Mouse (Mus musculus): Measurements from ENCODE around the gene Fbln5. TPM values are rescaled to one million over a fixed set of nuclear protein-coding genes. Genes with fewer than 3 reads are reported as not detected.

The Fbln5 gene
- total RNA-seq, 1 experiment = 0.76 TPM

DNA sequence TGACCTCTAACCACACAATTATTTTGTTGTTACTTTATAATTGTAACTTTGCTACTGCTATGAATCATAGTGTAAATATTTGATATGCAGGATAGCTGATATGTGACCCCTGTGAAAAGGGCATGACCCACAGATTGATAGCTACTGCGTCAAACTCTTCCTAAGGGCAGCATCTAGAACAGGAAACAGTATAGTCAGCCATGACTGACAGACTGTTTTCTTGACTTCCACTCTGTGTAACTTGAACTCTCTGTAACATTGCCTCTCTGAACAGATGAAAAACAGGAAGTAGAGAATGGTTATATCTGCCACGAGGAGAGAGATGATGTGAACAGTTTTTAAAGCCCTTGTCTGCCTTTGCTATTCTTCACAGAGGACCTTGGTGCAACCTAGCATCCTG, 78.8 kb downstream of the Fbln5 start:
- H3K4me3 ChIP-seq (ENCODE audit: insufficient read depth in 1 of 2, low read depth in 1 of 2, low read length in 2 of 2, poor library complexity in 1 of 2, severe bottlenecking in 1 of 2) = no peak overlapping the region
- H3K36me3 ChIP-seq (ENCODE audit: control insufficient read depth, insufficient read depth, low read length, poor library complexity, severe bottlenecking) = no peaks in the 10 kb centered on the region
- H3K9ac ChIP-seq (ENCODE audit: insufficient read depth, low read depth, low read length, poor library complexity, severe bottlenecking) = no peak overlapping the region
- in situ Hi-C loops (cut with MboI; ENCODE audit: low sequenced_read_pairs in 2 of 2, unreplicated experiment in 2 of 2) = no loop called here
- TF ChIP-seq CHD2 (IDR thresholded peaks at IDR 0.05; ENCODE audit: low read depth, low read length) (no peak), HCFC1 (IDR thresholded peaks at IDR 0.05; ENCODE audit: borderline replicate concordance, insufficient read depth, low read length) (no peak), ZNF384 (IDR thresholded peaks at IDR 0.05; ENCODE audit: low read depth, low read length) (no peak), MAFK (IDR thresholded peaks at IDR 0.05; ENCODE audit: insufficient read depth, low read depth, low read length) (no peak)
- no peak overlapping the region for H3K27ac ChIP-seq (ENCODE audit: insufficient read depth, low read depth, low read length, poor library complexity, severe bottlenecking)
- H3K4me1 ChIP-seq (ENCODE audit: control insufficient read depth in 2 of 2, insufficient read depth in 2 of 2, low read length in 2 of 2, poor library complexity in 1 of 2) = no peaks in the 10 kb centered on the region
- H3K9me3 ChIP-seq (ENCODE audit: control insufficient read depth, insufficient read depth, low read depth, low read length) = no peaks in the 10 kb centered on the region
- no peak for DNase-seq (ENCODE audit: low read depth, low spot score)

GRCm38 (mm10) chr12:101718755-101719150, 100.1 kb downstream of the Fbln5 start:
- H3K4me1 ChIP-seq (ENCODE audit: control insufficient read depth in 2 of 2, insufficient read depth in 2 of 2, low read length in 2 of 2, poor library complexity in 1 of 2) = peaks cover 0 to 2% of the 10 kb centered on the region in 2 experiments; a peak in 1 of 4 replicates
- H3K9me3 ChIP-seq (ENCODE audit: control insufficient read depth, insufficient read depth, low read depth, low read length) = no peaks in the 10 kb centered on the region
- H3K9ac ChIP-seq (ENCODE audit: insufficient read depth, low read depth, low read length, poor library complexity, severe bottlenecking) = no peak overlapping the region
- peak overlapping the region; percentile 65 to 75 for H3K4me3 ChIP-seq (ENCODE audit: insufficient read depth in 1 of 2, low read depth in 1 of 2, low read length in 2 of 2, poor library complexity in 1 of 2, severe bottlenecking in 1 of 2)
- H3K27ac ChIP-seq (ENCODE audit: insufficient read depth, low read depth, low read length, poor library complexity, severe bottlenecking) = no peak overlapping the region
- peak; percentile 83 for DNase-seq (ENCODE audit: low read depth, low spot score)
- H3K36me3 ChIP-seq (ENCODE audit: control insufficient read depth, insufficient read depth, low read length, poor library complexity, severe bottlenecking) = no peaks in the 10 kb centered on the region
- in situ Hi-C loops (cut with MboI; ENCODE audit: low sequenced_read_pairs in 2 of 2, unreplicated experiment in 2 of 2) = no loop called here
- TF ChIP-seq ZC3H11A (IDR thresholded peaks at IDR 0.05; ENCODE audit: borderline replicate concordance, low read depth, low read length) (no peak), ZNF384 (IDR thresholded peaks at IDR 0.05; ENCODE audit: low read depth, low read length) (no peak), MAFK (IDR thresholded peaks at IDR 0.05; ENCODE audit: insufficient read depth, low read depth, low read length) (no peak), CHD2 (IDR thresholded peaks at IDR 0.05; ENCODE audit: low read depth, low read length) (no peak)

- TF ChIP-seq ZC3H11A (IDR thresholded peaks at IDR 0.05; ENCODE audit: borderline replicate concordance, low read depth, low read length) (peak; percentile 19; the same call in 1 of the 2 replicates), HCFC1 (IDR thresholded peaks at IDR 0.05; ENCODE audit: borderline replicate concordance, insufficient read depth, low read length) (no peak)
- Histone ChIP-seq H3K4me3 (ENCODE audit: insufficient read depth in 1 of 2, low read depth in 1 of 2, low read length in 2 of 2, poor library complexity in 1 of 2, severe bottlenecking in 1 of 2) (peak within 1 kb of the TSS; percentile 65 to 75), H3K4me1 (ENCODE audit: control insufficient read depth in 2 of 2, insufficient read depth in 2 of 2, low read length in 2 of 2, poor library complexity in 1 of 2) (peaks cover 0 to 2% of the 10 kb centered on the region in 2 experiments; a peak in 1 of 4 replicates), H3K9ac (ENCODE audit: insufficient read depth, low read depth, low read length, poor library complexity, severe bottlenecking) (peak within 1 kb of the TSS; percentile 65), H3K9me3 (ENCODE audit: control insufficient read depth, insufficient read depth, low read depth, low read length) (no peaks in the 10 kb centered on the region), H3K36me3 (ENCODE audit: control insufficient read depth, insufficient read depth, low read length, poor library complexity, severe bottlenecking) (no peaks in the 10 kb centered on the region), H3K27ac (ENCODE audit: insufficient read depth, low read depth, low read length, poor library complexity, severe bottlenecking) (no peak within 1 kb of the TSS)
- in situ Hi-C loops (cut with MboI; ENCODE audit: low sequenced_read_pairs in 2 of 2, unreplicated experiment in 2 of 2) = no loop called here
- peak; percentile 72 for DNase-seq (ENCODE audit: low read depth, low spot score)
These were observed 100.7 kb downstream of the Fbln5 start, which contains the start of gene Tc2n for GRCm38 (mm10) chr12:101718054-101718754. Gene Tc2n, minus strand, starts transcription at chr12:101718523.

DNA sequence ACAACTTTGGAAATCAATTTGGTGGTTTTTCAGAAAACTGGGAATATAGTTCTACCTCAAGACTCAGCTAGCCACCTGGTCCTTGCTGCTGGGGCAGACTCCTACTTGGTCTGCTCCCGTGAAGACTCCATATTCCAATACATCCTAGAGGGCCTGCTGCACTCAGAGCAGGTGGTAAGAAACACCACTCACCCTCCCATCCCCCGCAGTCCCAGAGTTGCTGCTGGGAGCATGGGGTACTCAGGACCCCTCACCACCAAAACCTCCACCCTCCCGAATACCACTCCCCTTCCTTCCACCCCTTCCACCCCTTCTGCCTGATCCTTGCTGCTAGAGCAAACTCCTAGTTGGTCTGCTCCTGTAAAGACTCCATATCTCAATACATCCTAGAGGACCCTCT, 119.7 kb downstream of the Fbln5 start:
- no peak for DNase-seq (ENCODE audit: low read depth, low spot score)
- Histone ChIP-seq H3K9me3 (ENCODE audit: control insufficient read depth, insufficient read depth, low read depth, low read length) (no peaks in the 10 kb centered on the region), H3K4me3 (ENCODE audit: insufficient read depth in 1 of 2, low read depth in 1 of 2, low read length in 2 of 2, poor library complexity in 1 of 2, severe bottlenecking in 1 of 2) (no peak overlapping the region), H3K27ac (ENCODE audit: insufficient read depth, low read depth, low read length, poor library complexity, severe bottlenecking) (no peak overlapping the region), H3K36me3 (ENCODE audit: control insufficient read depth, insufficient read depth, low read length, poor library complexity, severe bottlenecking) (no peaks in the 10 kb centered on the region), H3K4me1 (ENCODE audit: control insufficient read depth in 2 of 2, insufficient read depth in 2 of 2, low read length in 2 of 2, poor library complexity in 1 of 2) (no peaks in the 10 kb centered on the region), H3K9ac (ENCODE audit: insufficient read depth, low read depth, low read length, poor library complexity, severe bottlenecking) (no peak overlapping the region)
- TF ChIP-seq ZC3H11A (IDR thresholded peaks at IDR 0.05; ENCODE audit: borderline replicate concordance, low read depth, low read length) (no peak), ZNF384 (IDR thresholded peaks at IDR 0.05; ENCODE audit: low read depth, low read length) (no peak), HCFC1 (IDR thresholded peaks at IDR 0.05; ENCODE audit: borderline replicate concordance, insufficient read depth, low read length) (no peak), CHD2 (IDR thresholded peaks at IDR 0.05; ENCODE audit: low read depth, low read length) (no peak), MAFK (IDR thresholded peaks at IDR 0.05; ENCODE audit: insufficient read depth, low read depth, low read length) (no peak)
- in situ Hi-C loops (cut with MboI; ENCODE audit: low sequenced_read_pairs in 2 of 2, unreplicated experiment in 2 of 2) = no loop called here

Other genes starting within 250 kb of the Fbln5 start
- gene Tc2n, start 100.5 kb downstream of the Fbln5 start, total RNA-seq (2012; rRNA removed) = 0.36 and 0.74 TPM in 2 replicates
- gene Trip11, start 94.2 kb upstream of the Fbln5 start, total RNA-seq (2012; rRNA removed) = 15.7 and 16.4 TPM in 2 replicates
- 19.8 and 23.0 TPM in 2 replicates for gene Atxn3, start 139.2 kb upstream of the Fbln5 start, total RNA-seq (2012; rRNA removed)
- gene Cpsf2, start 156.9 kb upstream of the Fbln5 start, total RNA-seq (2012; rRNA removed) = 26.9 and 30.5 TPM in 2 replicates

Data from ES-E14 (cell line).